Mouse (Mus musculus): ENCODE results near the gene Dmkn.
"Not testable (repeated sequence)": the region's sequence is repeated elsewhere in the genome, so short reads cannot be mapped to it uniquely, and the experiment has no call there.

Dmkn gene

DNA sequence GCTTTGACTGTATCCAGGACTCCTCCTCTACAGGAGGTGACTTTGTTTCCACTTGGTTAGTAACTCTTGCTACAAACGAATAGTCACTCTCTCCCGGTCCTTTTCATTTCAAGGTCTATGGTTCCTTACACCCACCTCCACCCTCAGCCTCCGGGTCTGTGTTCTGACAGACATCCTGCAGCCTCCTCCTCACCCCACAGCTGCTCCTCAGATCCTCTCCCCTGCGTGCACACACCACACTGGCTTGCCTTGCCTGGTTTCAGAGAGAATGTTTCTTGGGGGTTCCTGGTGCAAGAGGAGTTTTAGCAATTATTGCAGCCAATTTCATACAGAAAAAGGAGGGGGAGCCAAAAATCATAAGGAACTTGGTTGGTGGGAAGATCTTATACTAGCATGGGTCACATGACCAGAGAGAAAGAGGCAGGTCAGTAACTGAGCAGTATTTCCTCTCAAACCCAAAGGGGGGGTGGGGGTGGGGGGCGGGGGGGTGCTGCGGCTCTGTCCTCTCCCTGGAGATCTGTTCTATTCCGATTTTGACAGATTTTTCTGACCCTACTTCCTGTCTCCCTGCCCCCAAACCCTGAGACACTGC is 57.4 kb downstream of the Dmkn start:
- no peak for DNase-seq

DNA sequence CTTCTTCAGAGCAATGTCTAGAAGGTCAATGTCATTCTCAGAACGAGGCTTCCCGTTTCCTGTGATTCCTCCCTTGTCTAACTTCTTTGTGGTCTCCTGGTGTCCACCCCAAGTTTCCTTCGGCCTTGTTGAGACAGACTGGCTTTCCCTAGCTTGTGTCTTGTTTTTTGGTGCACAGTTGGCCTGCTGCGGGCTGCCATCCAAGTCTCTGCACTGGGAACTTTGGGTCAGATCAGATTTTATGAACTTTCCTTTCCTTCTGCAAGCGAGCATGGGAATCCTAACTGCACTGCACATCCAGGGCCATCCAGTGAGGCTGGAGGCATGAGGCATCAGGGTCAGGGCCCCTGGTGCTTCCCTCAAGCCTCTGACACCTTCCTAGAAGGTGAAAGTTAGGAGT is 58.0 kb downstream of the Dmkn start:
- DNase-seq = no peak

- DNase-seq = no peak
Observed at GRCm38 (mm10) chr7:30823675-30824074, 60.1 kb downstream of the Dmkn start, which contains the start of gene Ffar2. Gene Ffar2, minus strand, starts transcription at chr7:30823775.

DNA sequence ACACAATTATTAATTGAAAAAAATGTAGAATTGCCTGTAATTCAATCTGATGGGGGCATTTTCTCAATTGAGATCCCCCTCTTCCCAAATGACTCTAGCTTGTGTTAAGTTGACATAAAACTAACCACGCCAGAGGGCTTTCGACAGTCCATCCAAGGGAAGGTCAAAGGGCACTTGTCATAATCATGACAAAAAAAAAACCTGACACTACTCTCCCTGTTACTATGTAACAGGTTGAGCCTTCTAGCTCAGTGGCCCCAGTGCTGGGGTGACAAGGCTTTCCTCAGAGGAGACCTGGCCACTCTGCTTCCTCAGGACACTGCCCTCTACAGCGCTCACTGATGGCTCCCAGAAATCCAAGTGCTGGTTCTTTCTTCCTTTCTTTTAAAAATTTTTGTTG is 60.8 kb downstream of the Dmkn start:
- no peak for DNase-seq

- DNase-seq = no peak
Observed at GRCm38 (mm10) chr7:30826660-30827059, 63.1 kb downstream of the Dmkn start.

- not testable (repeated sequence) for DNase-seq
Observed at GRCm38 (mm10) chr7:30828871-30829270, 65.3 kb downstream of the Dmkn start.

DNA sequence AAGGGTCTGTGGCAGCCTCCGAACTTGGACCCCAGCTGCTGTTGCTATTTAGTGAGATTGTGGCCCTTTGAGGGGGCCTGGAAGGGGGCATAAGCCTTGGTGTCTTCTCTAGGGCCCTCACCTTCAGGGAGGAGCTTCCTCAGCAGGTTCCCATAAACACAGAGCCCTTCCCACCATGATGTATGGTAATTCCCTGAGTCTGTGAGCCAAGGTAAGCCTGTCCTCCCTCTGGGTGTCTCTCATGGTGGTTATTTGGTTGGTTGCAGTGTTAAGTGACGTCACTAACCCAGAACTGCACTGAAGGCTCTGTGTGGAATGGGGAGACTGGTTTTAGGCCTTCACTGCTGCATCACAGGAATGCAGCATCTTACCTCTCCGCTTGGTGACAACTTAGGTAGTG is 65.9 kb downstream of the Dmkn start:
- DNase-seq = no peak

Data from right cerebral cortex, postnatal 4 days (tissue).